Mouse (Mus musculus) small intestine, adult 2 months (tissue): ENCODE measurements around the gene Ube2a. TPM values are rescaled to one million over a fixed set of nuclear protein-coding genes. Genes with fewer than 3 reads are reported as not detected.

Experiments
- H3K27ac ChIP-seq: fragments of 200-500 bp; 2 replicates; pipeline ENCODE4 v1.5.1; 2012; ENCODE audit warnings: low read depth, low read length, control low read depth, inconsistent platforms; ENCODE audit not compliant: insufficient read depth
- H3K27me3 ChIP-seq: fragments of 200-500 bp; 2 replicates; pipeline ENCODE4 v1.6.1; 2012; ENCODE audit warnings: mild to moderate bottlenecking, moderate library complexity, low read length, inconsistent platforms; ENCODE audit not compliant: control insufficient read depth, insufficient read depth
- H3K36me3 ChIP-seq: fragments of 200-500 bp; 2 replicates; pipeline ENCODE4 v1.6.1; 2012; ENCODE audit warnings: mild to moderate bottlenecking, low read length, control low read depth, inconsistent platforms; ENCODE audit not compliant: control insufficient read depth, insufficient read depth
- H3K4me1 ChIP-seq: fragments of 200-500 bp; 2 replicates; pipeline ENCODE4 v1.6.1; 2012; ENCODE audit warnings: low read length, inconsistent platforms, mixed read lengths; ENCODE audit not compliant: control insufficient read depth, insufficient read depth, insufficient read length
- H3K4me3 ChIP-seq: fragments of 200-500 bp; 2 replicates; pipeline ENCODE4 v1.5.1; 2012; ENCODE audit warnings: low read depth, mild to moderate bottlenecking, control low read depth, inconsistent platforms, low read length, moderate library complexity
- CTCF ChIP-seq: fragments of 200-500 bp; IDR thresholded peaks from 2 replicates; pipeline ENCODE4 v1.5.1; 2012; ENCODE audit warnings: low read depth, mild to moderate bottlenecking, control low read depth, inconsistent platforms, low read length, moderate library complexity, mixed read lengths; ENCODE audit not compliant: insufficient replicate concordance, insufficient read length; ENCODE audit errors: extremely low read depth
- POLR2A ChIP-seq: fragments of 200-500 bp; IDR thresholded peaks from 2 replicates; pipeline ENCODE4 v1.6.1; 2012; ENCODE audit warnings: low read depth, mild to moderate bottlenecking, control low read depth, inconsistent platforms, low read length, moderate library complexity
- WGBS: fragments of 180-500 bp; shearing (Covaris S2); methylation state at CpG from one replicate; pipeline ENCODE4 v1.1.7; 2018; 5-methylcytosine and 5-hydroxymethylcytosine counted together
- polyA plus RNA-seq: library from polyadenylated mRNA; depleted of rRNA; stranded (reverse); fragments of >200 nt; gene quantifications from 2 replicates; pipeline ENCODE4 v1.2.3, GENCODE M21; 2012; rRNA removed

Gene Ube2a
- polyA plus RNA-seq, 1 experiment, result 34.2 TPM

GRCm38 (mm10) chrX:36929694-36930093 is 56.0 kb downstream of the Ube2a start:
- WGBS, result 64% methylated on average over 4 of the region's 4 CpGs
- Histone ChIP-seq H3K4me3 (no peak overlapping the region), H3K36me3 (no peaks in the 10 kb centered on the region), H3K4me1 (no peaks in the 10 kb centered on the region), H3K27me3 (no peaks in the 10 kb centered on the region), H3K27ac (no peak overlapping the region)
- no peak for TF ChIP-seq POLR2A
- no peak for TF ChIP-seq CTCF

- no peak overlapping the region for H3K4me3 ChIP-seq
- no peak for TF ChIP-seq CTCF
- no peak for TF ChIP-seq POLR2A
- no peak overlapping the region for H3K27ac ChIP-seq
- no peaks in the 10 kb centered on the region for H3K4me1 ChIP-seq
- 36% methylated on average over 1 of the region's 1 CpGs for WGBS
- H3K27me3 ChIP-seq, result no peaks in the 10 kb centered on the region
- H3K36me3 ChIP-seq, result no peaks in the 10 kb centered on the region
Observed at GRCm38 (mm10) chrX:36930574-36930973, 56.9 kb downstream of the Ube2a start.

Other genes with a start within 250 kb of the Ube2a start
- gene Akap17b, start 228.5 kb upstream of the Ube2a start, polyA plus RNA-seq, result 0.15 and 0.20 TPM in 2 replicates
- 0.75 and 1.1 TPM in 2 replicates for gene Slc25a43, start 130.2 kb upstream of the Ube2a start, polyA plus RNA-seq
- 962 and 2,171 TPM in 2 replicates for gene Slc25a5, start 78.2 kb upstream of the Ube2a start, polyA plus RNA-seq
- gene C330007P06Rik, start 211 bp downstream of the Ube2a start, polyA plus RNA-seq, result 2.8 and 5.2 TPM in 2 replicates
- 0.08 TPM in 2 replicates for gene Nkrf, start 29.0 kb downstream of the Ube2a start, polyA plus RNA-seq
- 3.8 and 4.0 TPM in 2 replicates for gene Sept6, start 117.9 kb downstream of the Ube2a start, polyA plus RNA-seq
- 0.08 and 0.60 TPM in 2 replicates for gene Sowahd, start 174.9 kb downstream of the Ube2a start, polyA plus RNA-seq
- gene Rpl39, start 211.5 kb downstream of the Ube2a start, polyA plus RNA-seq, result 2.5 and 4.4 TPM in 2 replicates
- gene Upf3b, start 236.4 kb downstream of the Ube2a start, polyA plus RNA-seq, result 0.29 and 0.75 TPM in 2 replicates